Mouse (Mus musculus) lung, postnatal 0 days (tissue): Measurements from ENCODE around the gene Lmo7.

Experiments
- CTCF ChIP-seq: IDR thresholded peaks from 2 replicates; pipeline ENCODE4 v1.5.1; 2016; ENCODE audit warnings: antibody characterized with exemption, mild to moderate bottlenecking
- EP300 ChIP-seq: IDR thresholded peaks from 2 replicates; pipeline ENCODE4 v1.6.1; 2016; ENCODE audit warnings: antibody characterized with exemption, mild to moderate bottlenecking, control low read depth

- TF ChIP-seq CTCF = no peak
- no peak for TF ChIP-seq EP300
These were observed 42.1 kb upstream of the Lmo7 start for GRCm38 (mm10) chr14:101687696-101688095.
